Mouse (Mus musculus): ENCODE data around the gene Mfap3. TPM values are rescaled to one million over a fixed set of nuclear protein-coding genes. Genes with fewer than 3 reads are reported as not detected.
A peak's percentile ranks its signal among the peaks of the same experiment; 100 is the strongest.

The Mfap3 gene
- 37.9 and 39.0 TPM in 2 replicates for polyA plus RNA-seq (2015; fragmentation: Nextera tagmentation; extraction: Ambion mirVana)

DNA sequence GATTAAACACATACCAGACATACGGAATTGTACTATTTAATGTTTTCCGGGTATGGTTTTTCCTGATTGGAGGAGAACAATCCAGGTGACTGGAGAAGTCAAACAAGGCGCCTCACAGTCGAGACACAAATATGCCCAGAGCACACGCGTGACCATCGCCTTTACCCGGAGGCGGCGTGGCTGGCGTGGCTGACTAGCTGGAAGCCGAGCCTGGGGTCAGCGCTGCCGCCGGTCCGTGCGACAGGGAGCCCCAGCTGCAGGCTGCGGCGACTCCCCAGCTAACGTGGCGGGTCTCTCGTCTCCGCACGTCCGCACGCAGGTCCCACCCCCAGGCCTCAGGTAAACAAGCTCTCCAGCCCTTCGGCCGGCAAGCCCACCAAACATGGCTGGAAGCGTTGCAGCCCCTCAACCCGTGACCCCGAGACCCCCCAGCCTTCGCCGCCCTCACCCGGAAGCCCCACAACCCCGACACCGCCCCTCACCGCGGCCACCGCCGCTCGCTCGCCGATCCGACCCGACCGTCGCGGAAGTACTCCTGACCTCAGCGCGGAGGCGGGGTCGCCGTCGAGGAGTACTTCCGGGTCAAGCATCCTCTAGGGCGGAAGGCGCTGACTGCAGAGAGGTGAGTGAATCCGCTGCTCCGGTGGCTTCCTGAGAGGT lies at the start of gene Mfap3, which contains the start of gene Fam114a2:
TSS of gene Mfap3 (plus strand) at position 574 of the 660 bp plus-strand sequence.
TSS of gene Fam114a2 (minus strand) at position 527 of the 660 bp plus-strand sequence.
- peak within 1 kb of the TSS; percentile 97 for H3K4me3 ChIP-seq (replicated peaks; ENCODE audit: low read length)
- H3K27me3 ChIP-seq (ENCODE audit: control insufficient read depth, insufficient read depth, low read length), result no peaks in the 10 kb centered on the region
- WGBS, result under 1% methylated on average over 59 of the region's 59 CpGs
- H3K9me3 ChIP-seq (replicated peaks; ENCODE audit: control insufficient read depth, low read length), result no peaks in the 10 kb centered on the region
- peak within 1 kb of the TSS; percentile 91 for H3K27ac ChIP-seq (ENCODE audit: low read length)
- peak; percentile 95 for ATAC-seq (ENCODE audit: insufficient read depth, low FRiP score)
- H3K4me2 ChIP-seq (ENCODE audit: low read depth, low read length), result peak within 1 kb of the TSS; percentile 79
- peaks cover 12% of the 10 kb centered on the region for H3K4me1 ChIP-seq (ENCODE audit: control insufficient read depth, insufficient read depth, low read length)
- H3K36me3 ChIP-seq (ENCODE audit: control insufficient read depth, insufficient read depth, low read length), result no peaks in the 10 kb centered on the region
- peak within 1 kb of the TSS; percentile 93 for H3K9ac ChIP-seq (ENCODE audit: low read length)

DNA sequence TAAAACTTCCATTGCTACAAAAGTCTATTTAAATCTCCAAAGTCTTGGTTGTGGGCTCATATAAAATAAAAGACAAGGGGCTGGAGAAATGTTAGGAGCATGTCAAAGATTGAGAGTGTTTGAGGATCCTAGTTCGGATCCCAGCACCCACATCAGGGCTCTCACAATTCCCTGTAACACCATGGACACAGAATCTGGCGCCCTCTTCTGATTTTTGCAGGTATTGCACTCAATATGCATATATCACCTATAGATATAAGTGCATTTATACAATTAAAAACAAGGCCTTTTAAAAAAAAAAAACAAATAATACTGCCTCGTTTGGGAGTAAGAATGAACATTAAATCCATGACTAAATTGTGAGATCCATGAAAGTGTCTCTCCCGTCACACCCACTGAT lies 49.8 kb upstream of the Mfap3 start:
- Histone ChIP-seq H3K27ac (ENCODE audit: low read length) (no peak overlapping the region), H3K27me3 (ENCODE audit: control insufficient read depth, insufficient read depth, low read length) (no peaks in the 10 kb centered on the region), H3K9me3 (replicated peaks; ENCODE audit: control insufficient read depth, low read length) (no peaks in the 10 kb centered on the region), H3K36me3 (ENCODE audit: control insufficient read depth, insufficient read depth, low read length) (no peaks in the 10 kb centered on the region), H3K4me3 (replicated peaks; ENCODE audit: low read length) (no peak overlapping the region), H3K9ac (ENCODE audit: low read length) (no peak overlapping the region), H3K4me2 (ENCODE audit: low read depth, low read length) (no peak overlapping the region), H3K4me1 (ENCODE audit: control insufficient read depth, insufficient read depth, low read length) (no peaks in the 10 kb centered on the region)
- WGBS, result 67% methylated on average over 4 of the region's 4 CpGs
- ATAC-seq (ENCODE audit: insufficient read depth, low FRiP score), result no peak

DNA sequence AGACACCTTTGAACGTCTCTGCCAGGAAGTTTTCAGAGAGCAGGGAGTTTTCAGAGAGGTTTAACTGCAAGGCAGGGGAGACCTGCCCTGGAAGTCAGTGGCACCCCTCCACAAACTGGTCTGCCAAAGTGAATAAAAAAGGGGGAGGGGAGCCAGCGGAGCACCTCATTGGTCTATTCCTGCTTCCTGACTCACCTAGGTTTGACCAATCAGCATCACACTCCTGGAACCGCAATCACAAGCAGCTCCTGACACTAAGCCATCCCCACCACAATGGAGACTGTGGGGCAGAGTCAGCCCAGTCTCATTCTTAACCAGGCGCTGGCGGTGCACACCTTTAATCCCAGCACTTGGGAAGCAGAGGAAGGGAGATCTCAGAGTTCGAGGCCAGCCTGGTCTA lies 48.4 kb upstream of the Mfap3 start:
- no peak for ATAC-seq (ENCODE audit: insufficient read depth, low FRiP score)
- 45% methylated on average over 6 of the region's 6 CpGs for WGBS
- Histone ChIP-seq H3K9me3 (replicated peaks; ENCODE audit: control insufficient read depth, low read length) (no peaks in the 10 kb centered on the region), H3K36me3 (ENCODE audit: control insufficient read depth, insufficient read depth, low read length) (no peaks in the 10 kb centered on the region), H3K4me1 (ENCODE audit: control insufficient read depth, insufficient read depth, low read length) (no peaks in the 10 kb centered on the region), H3K4me3 (replicated peaks; ENCODE audit: low read length) (no peak overlapping the region), H3K9ac (ENCODE audit: low read length) (no peak overlapping the region), H3K4me2 (ENCODE audit: low read depth, low read length) (no peak overlapping the region), H3K27me3 (ENCODE audit: control insufficient read depth, insufficient read depth, low read length) (no peaks in the 10 kb centered on the region), H3K27ac (ENCODE audit: low read length) (no peak overlapping the region)

DNA sequence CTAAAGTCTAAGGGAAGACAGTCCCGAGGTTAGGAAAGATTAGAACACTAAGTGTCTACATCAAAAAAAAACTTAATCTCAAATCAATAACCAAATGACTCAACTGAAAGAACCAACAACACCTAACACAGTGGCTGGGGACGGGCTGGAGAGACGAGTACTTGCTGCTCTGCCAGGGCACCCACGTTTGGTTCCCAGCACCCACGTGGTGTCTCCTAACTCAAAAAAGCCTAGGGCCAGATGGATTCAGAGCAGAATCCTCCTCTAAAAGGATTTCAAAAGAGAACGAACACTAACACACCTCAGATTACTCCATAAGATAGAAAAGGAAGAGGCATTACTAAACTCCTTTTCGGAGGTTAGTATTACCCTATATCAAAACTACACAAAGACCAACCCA lies 47.5 kb upstream of the Mfap3 start:
- Histone ChIP-seq H3K36me3 (ENCODE audit: control insufficient read depth, insufficient read depth, low read length) (no peaks in the 10 kb centered on the region), H3K27ac (ENCODE audit: low read length) (no peak overlapping the region), H3K4me3 (replicated peaks; ENCODE audit: low read length) (no peak overlapping the region), H3K27me3 (ENCODE audit: control insufficient read depth, insufficient read depth, low read length) (no peaks in the 10 kb centered on the region), H3K9me3 (replicated peaks; ENCODE audit: control insufficient read depth, low read length) (no peaks in the 10 kb centered on the region), H3K4me1 (ENCODE audit: control insufficient read depth, insufficient read depth, low read length) (no peaks in the 10 kb centered on the region), H3K4me2 (ENCODE audit: low read depth, low read length) (no peak overlapping the region), H3K9ac (ENCODE audit: low read length) (no peak overlapping the region)
- ATAC-seq (ENCODE audit: insufficient read depth, low FRiP score), result no peak
- WGBS, result 78% methylated on average over 7 of the region's 7 CpGs

DNA sequence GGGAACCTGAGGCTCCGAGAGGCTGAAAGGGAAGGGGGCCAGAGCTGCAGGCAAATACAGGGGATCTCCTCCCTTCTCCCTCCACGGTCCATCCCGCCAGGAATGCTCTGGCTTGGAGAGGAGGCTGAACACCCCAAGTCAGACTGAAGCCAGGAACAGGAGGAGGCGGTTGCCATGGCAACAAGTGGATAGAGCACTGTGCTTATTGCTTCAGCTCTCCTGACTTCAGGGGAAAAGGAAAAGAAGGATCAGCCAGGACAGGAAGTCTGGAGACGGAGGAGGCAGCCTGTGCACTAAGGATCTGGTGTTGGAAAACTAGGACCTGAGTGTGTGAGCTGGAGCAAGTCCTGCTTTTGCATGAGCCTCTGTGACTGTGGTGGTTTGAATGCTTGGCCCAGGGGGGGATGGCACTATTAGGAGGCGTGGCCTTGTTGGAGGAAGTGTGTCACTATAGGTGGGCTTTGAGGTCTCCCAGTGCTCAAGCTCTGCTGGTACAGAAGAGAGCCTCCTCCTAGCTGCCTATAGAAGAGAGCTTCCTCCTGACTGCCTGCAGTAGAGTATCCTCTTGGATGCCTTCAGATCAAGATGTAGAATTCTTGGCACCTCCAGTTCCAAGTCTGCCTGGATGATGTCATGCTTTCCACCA lies 44.0 kb upstream of the Mfap3 start:
- Histone ChIP-seq H3K4me2 (ENCODE audit: low read depth, low read length) (no peak overlapping the region), H3K9me3 (replicated peaks; ENCODE audit: control insufficient read depth, low read length) (no peaks in the 10 kb centered on the region), H3K9ac (ENCODE audit: low read length) (no peak overlapping the region), H3K4me3 (replicated peaks; ENCODE audit: low read length) (no peak overlapping the region), H3K27me3 (ENCODE audit: control insufficient read depth, insufficient read depth, low read length) (no peaks in the 10 kb centered on the region), H3K36me3 (ENCODE audit: control insufficient read depth, insufficient read depth, low read length) (no peaks in the 10 kb centered on the region; the same call in 1 of the 2 replicates), H3K4me1 (ENCODE audit: control insufficient read depth, insufficient read depth, low read length) (no peaks in the 10 kb centered on the region), H3K27ac (ENCODE audit: low read length) (no peak overlapping the region)
- ATAC-seq (ENCODE audit: insufficient read depth, low FRiP score), result no peak
- 75% methylated on average over 6 of the region's 6 CpGs for WGBS

DNA sequence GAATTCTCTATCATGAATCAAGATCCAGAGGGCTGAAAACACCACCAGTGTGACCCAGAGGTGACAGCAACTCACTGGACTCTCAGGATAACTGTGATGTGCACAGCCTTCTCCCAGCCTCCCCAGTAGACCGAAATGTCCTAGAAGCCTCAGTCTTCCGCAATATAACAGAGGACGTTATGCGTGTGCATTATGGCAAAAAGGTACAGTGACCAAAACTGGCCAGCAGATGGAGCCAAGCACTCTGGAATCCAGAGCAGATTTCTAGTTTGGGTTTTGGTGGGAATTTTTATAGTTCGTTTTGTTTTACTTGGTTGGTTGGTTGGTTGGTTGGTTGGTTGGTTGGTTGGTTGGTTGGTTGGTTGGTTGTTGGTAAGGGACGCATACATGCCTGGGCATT lies 43.3 kb upstream of the Mfap3 start:
- H3K4me2 ChIP-seq (ENCODE audit: low read depth, low read length), result no peak overlapping the region
- WGBS, result 43% methylated on average over 6 of the region's 6 CpGs
- no peak overlapping the region for H3K4me3 ChIP-seq (replicated peaks; ENCODE audit: low read length)
- no peak overlapping the region for H3K9ac ChIP-seq (ENCODE audit: low read length)
- no peaks in the 10 kb centered on the region for H3K9me3 ChIP-seq (replicated peaks; ENCODE audit: control insufficient read depth, low read length)
- no peaks in the 10 kb centered on the region for H3K4me1 ChIP-seq (ENCODE audit: control insufficient read depth, insufficient read depth, low read length)
- no peak overlapping the region for H3K27ac ChIP-seq (ENCODE audit: low read length)
- no peak for ATAC-seq (ENCODE audit: insufficient read depth, low FRiP score)
- H3K36me3 ChIP-seq (ENCODE audit: control insufficient read depth, insufficient read depth, low read length), result no peaks in the 10 kb centered on the region; the same call in 1 of the 2 replicates
- no peaks in the 10 kb centered on the region for H3K27me3 ChIP-seq (ENCODE audit: control insufficient read depth, insufficient read depth, low read length)

DNA sequence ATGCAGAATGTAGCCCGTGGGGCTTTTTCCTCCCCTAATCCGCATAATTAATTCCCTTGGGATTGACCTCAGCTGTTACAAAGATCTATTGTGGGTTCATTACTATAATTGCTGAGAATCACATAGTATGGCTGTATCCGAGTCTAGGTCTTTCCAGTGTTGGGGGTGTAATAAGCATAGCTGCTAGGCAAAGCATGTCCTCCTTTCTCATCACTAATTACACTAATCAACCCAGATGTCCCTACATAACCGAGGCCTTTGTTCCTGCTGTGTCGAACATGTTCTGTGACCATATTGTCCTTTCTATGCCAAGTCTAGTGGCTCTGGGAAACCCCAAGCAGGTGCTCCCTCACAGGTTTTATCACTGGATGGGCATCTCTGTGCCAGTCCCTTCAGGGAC lies 40.4 kb upstream of the Mfap3 start:
- Histone ChIP-seq H3K27me3 (ENCODE audit: control insufficient read depth, insufficient read depth, low read length) (no peaks in the 10 kb centered on the region), H3K4me1 (ENCODE audit: control insufficient read depth, insufficient read depth, low read length) (no peaks in the 10 kb centered on the region), H3K27ac (ENCODE audit: low read length) (no peak overlapping the region), H3K9me3 (replicated peaks; ENCODE audit: control insufficient read depth, low read length) (no peaks in the 10 kb centered on the region), H3K4me3 (replicated peaks; ENCODE audit: low read length) (no peak overlapping the region), H3K36me3 (ENCODE audit: control insufficient read depth, insufficient read depth, low read length) (peaks cover 8% of the 10 kb centered on the region; the same call in 1 of the 2 replicates), H3K4me2 (ENCODE audit: low read depth, low read length) (no peak overlapping the region), H3K9ac (ENCODE audit: low read length) (no peak overlapping the region)
- ATAC-seq (ENCODE audit: insufficient read depth, low FRiP score), result no peak
- WGBS, result 90% methylated on average over 5 of the region's 5 CpGs

DNA sequence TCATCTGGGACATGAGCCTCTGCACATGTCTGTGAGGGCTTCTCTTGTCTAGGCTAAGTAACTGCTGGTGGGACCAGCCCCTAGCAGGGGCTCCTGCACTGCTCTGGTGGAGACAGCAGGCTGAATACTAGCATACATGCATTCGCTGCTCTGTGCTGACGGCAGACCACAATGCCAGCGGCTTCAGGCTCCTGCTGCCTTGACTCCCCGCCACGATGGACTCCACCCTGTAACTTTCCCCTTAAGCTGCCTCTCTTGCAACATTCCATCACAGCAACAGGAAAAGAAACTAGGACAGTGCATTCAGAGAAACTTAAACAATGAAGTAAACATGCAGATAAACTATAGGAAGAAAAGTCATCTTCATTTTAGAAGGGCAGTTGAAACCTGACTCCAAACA lies 30.0 kb upstream of the Mfap3 start:
- no peak overlapping the region for H3K9ac ChIP-seq (ENCODE audit: low read length)
- no peak for ATAC-seq (ENCODE audit: insufficient read depth, low FRiP score)
- no peaks in the 10 kb centered on the region for H3K27me3 ChIP-seq (ENCODE audit: control insufficient read depth, insufficient read depth, low read length)
- H3K27ac ChIP-seq (ENCODE audit: low read length), result no peak overlapping the region
- 71% methylated on average over 5 of the region's 5 CpGs for WGBS
- H3K36me3 ChIP-seq (ENCODE audit: control insufficient read depth, insufficient read depth, low read length), result peaks cover 37% of the 10 kb centered on the region
- H3K4me2 ChIP-seq (ENCODE audit: low read depth, low read length), result no peak overlapping the region
- H3K4me1 ChIP-seq (ENCODE audit: control insufficient read depth, insufficient read depth, low read length), result no peaks in the 10 kb centered on the region
- H3K9me3 ChIP-seq (replicated peaks; ENCODE audit: control insufficient read depth, low read length), result no peaks in the 10 kb centered on the region
- H3K4me3 ChIP-seq (replicated peaks; ENCODE audit: low read length), result no peak overlapping the region

DNA sequence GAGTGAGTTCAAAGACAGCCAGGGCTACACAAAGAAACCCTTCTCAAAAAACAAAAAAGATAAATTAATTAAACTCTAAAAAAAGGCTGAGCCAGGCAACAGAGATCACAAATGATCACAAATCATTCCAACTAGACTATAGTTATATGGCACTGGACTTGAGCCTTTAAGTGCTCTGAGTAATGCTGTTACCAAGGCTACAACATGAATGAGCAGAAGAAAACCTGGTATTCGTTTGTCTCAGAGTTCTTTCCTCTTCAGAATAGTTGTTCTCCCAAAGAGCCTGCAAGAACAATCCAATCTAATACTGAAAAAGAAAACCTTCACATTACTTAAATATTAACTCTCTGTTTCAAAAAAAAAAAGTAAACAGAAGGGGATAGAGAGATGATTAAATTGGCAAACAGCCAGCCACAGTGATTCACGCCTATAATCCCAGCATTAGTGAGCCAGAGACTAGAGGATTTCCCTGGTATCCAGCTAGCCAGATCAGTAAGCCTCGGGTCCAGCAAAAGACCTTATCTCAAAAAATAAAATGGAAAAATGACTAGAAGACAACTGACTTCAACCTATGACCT lies 21.9 kb upstream of the Mfap3 start:
- WGBS, result 29% methylated on average over 3 of the region's 3 CpGs
- Histone ChIP-seq H3K4me3 (replicated peaks; ENCODE audit: low read length) (no peak overlapping the region), H3K4me1 (ENCODE audit: control insufficient read depth, insufficient read depth, low read length) (peaks cover 5% of the 10 kb centered on the region), H3K9ac (ENCODE audit: low read length) (no peak overlapping the region), H3K4me2 (ENCODE audit: low read depth, low read length) (no peak overlapping the region), H3K27ac (ENCODE audit: low read length) (no peak overlapping the region), H3K36me3 (ENCODE audit: control insufficient read depth, insufficient read depth, low read length) (peaks cover 46% of the 10 kb centered on the region), H3K27me3 (ENCODE audit: control insufficient read depth, insufficient read depth, low read length) (no peaks in the 10 kb centered on the region), H3K9me3 (replicated peaks; ENCODE audit: control insufficient read depth, low read length) (no peaks in the 10 kb centered on the region)
- ATAC-seq (ENCODE audit: insufficient read depth, low FRiP score), result no peak
